Comparison of ENCODE assay signal across 8 mouse cellular contexts in genomic region chr9:120914877-120915459, GRCm38 (mm10). TPM values are rescaled to one million over a fixed set of nuclear protein-coding genes. Genes with fewer than 3 reads are reported as not detected.
A peak's percentile ranks its signal among the peaks of the same experiment; 100 is the strongest.
DNase-seq lines count a peak whose midpoint lies in the region; TF ChIP-seq lines count a peak whose summit lies in the region.

No protein-coding gene starts in this region.

- no peak overlapping the region for H3K4me3 ChIP-seq in liver, adult 2 months (ENCODE audit: insufficient read depth, low read depth, low read length)

- 75% methylated on average over 14 of the region's 14 CpGs for WGBS in liver, adult 2 months

- no peaks in the 10 kb centered on the region for H3K27me3 ChIP-seq in liver, adult 2 months (ENCODE audit: control insufficient read depth, insufficient read depth, low read length)

- no peaks in the 10 kb centered on the region for H3K36me3 ChIP-seq in liver, adult 2 months (ENCODE audit: control insufficient read depth, insufficient read depth, low read length)

- no peaks in the 10 kb centered on the region for H3K79me2 ChIP-seq in liver, adult 2 months (ENCODE audit: control insufficient read depth, insufficient read depth, low read length)

- H3K27ac ChIP-seq in liver, adult 2 months (replicated peaks; ENCODE audit: insufficient read depth, low read depth, low read length) = peak overlapping the region; percentile 37

- no peaks in the 10 kb centered on the region for H3K4me1 ChIP-seq in liver, adult 2 months (ENCODE audit: control insufficient read depth, insufficient read depth, low read length)

- peak; percentile 17 for DNase-seq in 3T3-L1 (ENCODE audit: low read depth, low spot score)
- DNase-seq in MEL-GATA-1-ER (ENCODE audit: extremely low read depth, low read depth) = peak; percentile 64
- DNase-seq in heart, adult 9 months (ENCODE audit: low spot score in 2 of 2) = peak; percentile 34 to 65
- peak; percentile 27 for DNase-seq in liver, adult 2 months (ENCODE audit: extremely low read depth, low read depth, low spot score)
- peak; percentile 28 to 52 for DNase-seq in spleen, postnatal 36 days (ENCODE audit: low spot score in 2 of 2)
- DNase-seq in ovary, postnatal 36 days (ENCODE audit: low spot score) = no peak
- no peak for DNase-seq in neural tube, embryonic 10.5 days (ENCODE audit: extremely low spot score, low spot score)
- DNase-seq in right cerebral cortex, postnatal 25 days = no peak

- TF ChIP-seq CTCF in liver, adult 2 months (IDR thresholded peaks at IDR 0.05; ENCODE audit: low read depth, low read length) = peak; percentile 53

- no peak for TF ChIP-seq POLR2A in liver, adult 2 months (IDR thresholded peaks at IDR 0.05; ENCODE audit: extremely low read depth, insufficient read depth, low read length)

- H3K9ac ChIP-seq in liver, adult 2 months (ENCODE audit: low read depth, low read length) = no peak overlapping the region

RNA-seq across cellular contexts. Expression of gene Ctnnb1, which starts 14.0 kb away (rescaled TPM):
- 278 and 319 TPM in 2 replicates for total RNA-seq in liver, adult 2 months (2014; rRNA removed)
- 34.3 and 41.4 TPM in 2 replicates for polyA plus RNA-seq in liver, adult 2 months (2012; rRNA removed)

Comparison
In these comparisons a context has a peak if more than half of its experiments do, and no peak if none do; other contexts are left out.
1. DNase-seq: peak in 3T3-L1 (single experiment), MEL-GATA-1-ER (single experiment), heart, adult 9 months (2 of 2), liver, adult 2 months (single experiment) and spleen, postnatal 36 days (2 of 2); none in ovary, postnatal 36 days (single experiment), neural tube, embryonic 10.5 days (single experiment) and right cerebral cortex, postnatal 25 days (single experiment).